Mouse (Mus musculus) embryonic facial prominence, embryonic 10.5 days (tissue): ENCODE measurements around the gene Shank3. TPM values are rescaled to one million over a fixed set of nuclear protein-coding genes. Genes with fewer than 3 reads are reported as not detected.

Source experiments
- DNase-seq: peaks from one replicate; pipeline ENCODE4 v3.0.0-alpha.2; 2017; ENCODE audit warnings: low spot score
- H3K27ac ChIP-seq: fragments of 300-500 bp; sonication (generic); replicated peaks from 2 replicates; pipeline ENCODE4 v1.5.1; 2016; ENCODE audit warnings: mild to moderate bottlenecking
- H3K27me3 ChIP-seq: fragments of 300-500 bp; sonication (generic); replicated peaks from 2 replicates; pipeline ENCODE4 v1.6.1; 2016; ENCODE audit warnings: low read depth, mild to moderate bottlenecking; ENCODE audit not compliant: poor library complexity, severe bottlenecking
- H3K36me3 ChIP-seq: fragments of 300-500 bp; sonication (generic); replicated peaks from 2 replicates; pipeline ENCODE4 v1.6.1; 2016; ENCODE audit warnings: mild to moderate bottlenecking, moderate library complexity
- H3K4me1 ChIP-seq: fragments of 300-500 bp; sonication (generic); 2 replicates; pipeline ENCODE4 v1.6.1; 2016
- H3K4me3 ChIP-seq: fragments of 300-500 bp; sonication (generic); 2 replicates; pipeline ENCODE4 v1.5.1; 2016; ENCODE audit warnings: mild to moderate bottlenecking, moderate library complexity
- H3K9me3 ChIP-seq: fragments of 300-500 bp; sonication (generic); 2 replicates; pipeline ENCODE4 v1.6.1; 2016; ENCODE audit warnings: mild to moderate bottlenecking
- WGBS: fragments of 180-500 bp; shearing (Covaris S2); methylation state at CpG from one replicate; pipeline ENCODE4 v1.1.7; 2016; 5-methylcytosine and 5-hydroxymethylcytosine counted together
- polyA plus RNA-seq: library from polyadenylated mRNA; unstranded; fragments of >200 nt; fragmentation: Nextera tagmentation; extraction: Ambion mirVana; gene quantifications from 2 replicates; pipeline ENCODE4 v1.2.1, GENCODE M21; 2016

The Shank3 gene
- polyA plus RNA-seq, 1 experiment from 2014 or later = 1.3 TPM

GRCm38 (mm10) chr15:89530336-89530735, 30.9 kb downstream of the Shank3 start:
- H3K36me3 ChIP-seq = peaks cover 10% of the 10 kb centered on the region; the same call in 1 of the 2 replicates
- no peak overlapping the region for H3K27ac ChIP-seq
- 5% methylated on average over 4 of the region's 4 CpGs for WGBS
- no peak overlapping the region for H3K4me3 ChIP-seq
- peaks cover 16% of the 10 kb centered on the region for H3K4me1 ChIP-seq
- peaks cover 32% of the 10 kb centered on the region for H3K27me3 ChIP-seq
- DNase-seq = peak; percentile 77
- H3K9me3 ChIP-seq = no peaks in the 10 kb centered on the region

GRCm38 (mm10) chr15:89531399-89531798, 32.0 kb downstream of the Shank3 start:
- peaks cover 16% of the 10 kb centered on the region for H3K4me1 ChIP-seq
- H3K27me3 ChIP-seq = peaks cover 25% of the 10 kb centered on the region
- no peak for DNase-seq
- H3K9me3 ChIP-seq = no peaks in the 10 kb centered on the region
- H3K36me3 ChIP-seq = peaks cover 5% of the 10 kb centered on the region; the same call in 1 of the 2 replicates
- H3K27ac ChIP-seq = no peak overlapping the region
- no peak overlapping the region for H3K4me3 ChIP-seq
- 90% methylated on average over 5 of the region's 5 CpGs for WGBS

GRCm38 (mm10) chr15:89532026-89532923, 32.9 kb downstream of the Shank3 start:
- peak overlapping the region; percentile 76 for H3K27ac ChIP-seq
- H3K4me3 ChIP-seq = peak overlapping the region; percentile 53
- no peaks in the 10 kb centered on the region for H3K9me3 ChIP-seq
- no peaks in the 10 kb centered on the region for H3K36me3 ChIP-seq
- peaks cover 16% of the 10 kb centered on the region for H3K4me1 ChIP-seq
- peaks cover 25% of the 10 kb centered on the region for H3K27me3 ChIP-seq
- DNase-seq = peak; percentile 86
- WGBS = 20% methylated on average over 29 of the region's 29 CpGs

GRCm38 (mm10) chr15:89532924-89533842, 33.8 kb downstream of the Shank3 start:
- DNase-seq = no peak
- Histone ChIP-seq H3K4me1 (peaks cover 16% of the 10 kb centered on the region), H3K27ac (peak overlapping the region; percentile 76), H3K9me3 (no peaks in the 10 kb centered on the region), H3K4me3 (peak overlapping the region; percentile 53), H3K27me3 (peaks cover 25% of the 10 kb centered on the region), H3K36me3 (no peaks in the 10 kb centered on the region)
- 69% methylated on average over 23 of the region's 23 CpGs for WGBS

GRCm38 (mm10) chr15:89533843-89534207, 34.4 kb downstream of the Shank3 start:
- Histone ChIP-seq H3K4me3 (no peak overlapping the region), H3K4me1 (peaks cover 16% of the 10 kb centered on the region), H3K27ac (no peak overlapping the region), H3K27me3 (peaks cover 25% of the 10 kb centered on the region), H3K9me3 (no peaks in the 10 kb centered on the region), H3K36me3 (no peaks in the 10 kb centered on the region)
- 89% methylated on average over 10 of the region's 10 CpGs for WGBS
- no peak for DNase-seq

GRCm38 (mm10) chr15:89544171-89544570, 44.7 kb downstream of the Shank3 start:
- H3K4me3 ChIP-seq = no peak overlapping the region
- 0 out of 2 replicates have a peak, but pooled peaks cover 6% of the 10 kb centered on the region for H3K9me3 ChIP-seq
- peaks cover 41% of the 10 kb centered on the region for H3K36me3 ChIP-seq
- peaks cover 42% of the 10 kb centered on the region for H3K27me3 ChIP-seq
- no peak for DNase-seq
- peaks cover 20% of the 10 kb centered on the region for H3K4me1 ChIP-seq
- 73% methylated on average over 7 of the region's 7 CpGs for WGBS
- no peak overlapping the region for H3K27ac ChIP-seq

- Histone ChIP-seq H3K4me1 (peaks cover 20% of the 10 kb centered on the region), H3K27ac (peak overlapping the region; percentile 72; the same call in 1 of the 2 replicates), H3K36me3 (peaks cover 56% of the 10 kb centered on the region), H3K9me3 (0 out of 2 replicates have a peak, but pooled peaks cover 6% of the 10 kb centered on the region), H3K4me3 (peak overlapping the region; percentile 55), H3K27me3 (peaks cover 58% of the 10 kb centered on the region)
- no peak for DNase-seq
- 45% methylated on average over 8 of the region's 8 CpGs for WGBS
These were observed 47.9 kb downstream of the Shank3 start for GRCm38 (mm10) chr15:89547321-89547720.

- 11% methylated on average over 58 of the region's 58 CpGs for WGBS
- Histone ChIP-seq H3K4me3 (peak overlapping the region; percentile 55), H3K9me3 (0 out of 2 replicates have a peak, but pooled peaks cover 2% of the 10 kb centered on the region), H3K27ac (peak overlapping the region; percentile 72; the same call in 1 of the 2 replicates), H3K4me1 (peaks cover 20% of the 10 kb centered on the region), H3K27me3 (peaks cover 58% of the 10 kb centered on the region), H3K36me3 (peaks cover 53% of the 10 kb centered on the region)
- DNase-seq = peak; percentile 82
These were observed 48.6 kb downstream of the Shank3 start for GRCm38 (mm10) chr15:89547824-89548601.

- Histone ChIP-seq H3K4me1 (peaks cover 20% of the 10 kb centered on the region), H3K4me3 (peak overlapping the region; percentile 55), H3K27ac (no peak overlapping the region; the same call in 1 of the 2 replicates), H3K27me3 (peaks cover 58% of the 10 kb centered on the region), H3K9me3 (no peaks in the 10 kb centered on the region), H3K36me3 (peaks cover 45% of the 10 kb centered on the region)
- WGBS = 41% methylated on average over 11 of the region's 11 CpGs
- no peak for DNase-seq
These were observed 49.4 kb downstream of the Shank3 start for GRCm38 (mm10) chr15:89548837-89549236.

- H3K4me3 ChIP-seq = no peak overlapping the region
- DNase-seq = no peak
- H3K27ac ChIP-seq = no peak overlapping the region
- peaks cover 33% of the 10 kb centered on the region for H3K36me3 ChIP-seq
- H3K4me1 ChIP-seq = peaks cover 20% of the 10 kb centered on the region
- WGBS = 91% methylated on average over 8 of the region's 8 CpGs
- no peaks in the 10 kb centered on the region for H3K9me3 ChIP-seq
- H3K27me3 ChIP-seq = peaks cover 67% of the 10 kb centered on the region
These were observed 51.1 kb downstream of the Shank3 start for GRCm38 (mm10) chr15:89550506-89550905.

- no peak overlapping the region for H3K4me3 ChIP-seq
- peaks cover 67% of the 10 kb centered on the region for H3K27me3 ChIP-seq
- H3K9me3 ChIP-seq = no peaks in the 10 kb centered on the region
- DNase-seq = no peak
- H3K36me3 ChIP-seq = peaks cover 20% of the 10 kb centered on the region; the same call in 1 of the 2 replicates
- H3K27ac ChIP-seq = no peak overlapping the region
- WGBS = 81% methylated on average over 1 of the region's 1 CpGs
- peaks cover 29% of the 10 kb centered on the region for H3K4me1 ChIP-seq
These were observed 52.3 kb downstream of the Shank3 start for GRCm38 (mm10) chr15:89551733-89552132.
